Mouse (Mus musculus): ENCODE measurements around the gene Rela. TPM values are rescaled to one million over a fixed set of nuclear protein-coding genes. Genes with fewer than 3 reads are reported as not detected.

The Rela gene
- 100 to 1,000 TPM in 1 of 2 experiments, 10 to 100 TPM in 1; 96.1 to 107 TPM for polyA plus RNA-seq (2017; shearing (Covaris generic))

DNA sequence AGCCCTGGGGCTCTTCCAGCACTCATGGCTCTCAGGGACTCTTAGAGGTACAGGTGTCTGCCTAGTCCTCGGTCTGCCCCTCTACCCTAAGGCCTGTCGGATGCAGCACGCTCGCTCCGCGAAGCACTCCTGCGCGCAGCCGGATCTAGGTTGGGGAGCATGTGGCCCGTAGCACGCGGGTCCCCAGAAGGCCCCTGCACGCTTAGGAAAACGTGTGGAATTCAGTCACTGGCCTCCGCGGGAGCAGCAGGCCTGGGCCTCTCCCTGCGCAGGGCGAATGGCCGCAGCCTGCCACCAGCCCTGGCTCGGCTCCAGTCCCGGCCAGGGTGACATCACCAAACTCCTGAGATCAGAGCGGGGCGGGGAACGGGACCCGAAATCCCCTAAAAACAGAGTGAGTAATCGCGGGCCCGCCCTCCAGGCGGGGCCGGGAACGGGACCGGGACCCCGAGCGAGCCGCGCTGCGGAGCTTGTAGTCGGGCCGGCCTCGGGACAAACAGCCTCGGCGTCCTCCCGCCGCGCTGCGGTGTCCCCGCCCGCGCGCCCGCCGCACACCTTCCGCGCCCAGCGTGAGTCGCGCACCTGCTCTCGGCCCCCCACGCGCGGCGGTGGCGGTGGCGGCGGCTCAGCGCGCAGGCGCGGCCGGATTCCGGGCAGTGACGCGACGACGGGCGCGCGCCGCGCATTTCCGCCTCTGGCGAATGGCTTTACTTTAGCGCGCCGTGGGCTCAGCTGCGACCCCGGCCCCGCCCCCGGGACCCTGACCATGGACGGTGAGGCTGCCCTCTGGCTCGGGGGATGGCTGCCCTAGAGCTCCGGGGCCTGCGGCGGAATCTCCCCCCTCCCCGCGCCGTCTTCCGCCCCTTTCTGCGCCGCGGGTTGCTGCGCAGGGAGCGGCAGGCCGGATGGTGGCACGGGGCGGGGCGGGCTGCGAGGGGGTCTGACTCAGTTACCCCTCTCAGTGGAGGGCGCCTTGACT lies at the start of gene Rela:
Gene Rela, plus strand, starts transcription at position 415 of the 979 bp plus-strand sequence.
- peak; percentile 81 for ATAC-seq

- no peak for ATAC-seq
Measured at GRCm38 (mm10) chr19:5589159-5589558, 48.1 kb upstream of the Rela start.

DNA sequence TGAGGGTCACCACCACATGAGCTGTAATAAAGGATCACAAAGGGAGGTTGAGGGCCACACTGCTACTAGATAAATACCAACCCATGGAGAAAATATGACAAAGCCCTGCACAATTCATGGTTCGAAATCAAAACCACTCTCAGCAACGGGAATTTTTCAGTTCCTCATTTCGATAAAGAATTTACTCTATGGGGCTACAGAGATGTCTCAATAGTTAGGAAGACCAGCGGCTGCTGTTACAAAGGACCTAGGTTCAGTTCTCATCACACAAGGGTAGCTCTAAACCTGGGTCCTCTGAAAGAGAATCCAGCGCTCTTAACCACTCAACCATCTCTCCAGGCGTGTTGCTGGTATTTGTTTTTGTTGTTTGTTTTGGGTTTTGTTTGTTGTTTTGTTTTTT lies 45.4 kb upstream of the Rela start:
- ATAC-seq, result no peak

DNA sequence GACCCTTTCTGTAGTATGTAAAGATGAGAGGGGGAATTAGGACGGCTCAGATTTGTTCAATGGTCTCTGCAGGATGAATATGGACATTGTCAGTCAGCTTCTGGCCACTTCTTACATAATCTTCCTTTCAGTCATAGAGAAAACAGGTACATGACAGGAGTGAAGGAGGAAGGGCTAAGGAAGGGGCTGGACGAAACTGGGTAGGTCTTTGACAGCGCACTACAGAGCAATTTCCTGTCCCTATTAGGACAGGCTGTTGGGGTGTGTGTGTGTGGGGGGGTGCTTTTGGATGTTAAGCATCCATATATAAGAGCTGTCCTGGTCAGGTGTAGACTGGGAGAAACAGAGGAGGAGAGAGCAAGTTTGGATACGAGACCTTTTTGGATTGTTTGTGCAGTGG lies 38.1 kb upstream of the Rela start:
- no peak for ATAC-seq

DNA sequence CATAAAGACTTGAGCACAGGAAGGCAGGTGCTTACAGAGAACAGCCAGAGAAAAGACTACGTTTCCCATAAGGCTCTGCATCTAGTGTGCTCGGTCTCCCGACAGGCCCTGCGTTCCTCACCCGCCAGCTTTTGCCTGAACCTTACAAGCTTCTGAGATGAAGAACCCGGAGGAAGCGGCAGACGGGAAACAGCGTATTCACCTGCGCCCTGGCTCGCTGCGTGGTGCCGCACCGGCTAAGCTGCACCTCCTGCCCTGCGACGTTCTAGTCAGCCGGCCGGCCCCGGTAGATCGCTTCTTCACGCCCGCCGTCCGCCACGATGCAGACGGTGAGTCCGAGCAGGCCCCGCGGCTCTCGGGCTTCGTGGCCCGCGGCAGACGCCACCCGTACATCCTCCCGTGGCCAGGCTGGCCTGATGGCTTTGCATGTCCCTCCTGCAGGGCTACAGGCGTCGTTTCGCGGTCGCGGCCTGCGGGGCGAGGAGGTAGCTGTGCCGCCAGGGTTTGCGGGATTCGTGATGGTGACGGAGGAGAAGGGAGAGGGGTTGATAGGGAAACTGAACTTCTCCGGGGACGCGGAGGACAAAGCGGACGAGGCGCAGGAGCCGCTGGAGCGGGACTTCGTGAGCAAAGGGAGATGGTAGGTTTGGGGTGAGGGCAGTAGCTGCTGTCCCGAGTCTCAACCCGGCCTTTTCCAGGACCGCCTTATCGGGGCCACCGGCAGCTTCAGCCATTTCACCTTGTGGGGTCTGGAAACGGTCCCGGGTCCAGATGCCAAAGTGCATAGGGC lies 35.3 kb upstream of the Rela start, which contains the start of gene Rnaseh2c:
Gene Rnaseh2c, plus strand, starts transcription at position 122 of the 790 bp plus-strand sequence.
- ATAC-seq, result peak; percentile 97

- ATAC-seq, result no peak
Measured at GRCm38 (mm10) chr19:5603664-5604063, 33.6 kb upstream of the Rela start.

- no peak for ATAC-seq
Measured at GRCm38 (mm10) chr19:5605126-5605525, 32.2 kb upstream of the Rela start.

DNA sequence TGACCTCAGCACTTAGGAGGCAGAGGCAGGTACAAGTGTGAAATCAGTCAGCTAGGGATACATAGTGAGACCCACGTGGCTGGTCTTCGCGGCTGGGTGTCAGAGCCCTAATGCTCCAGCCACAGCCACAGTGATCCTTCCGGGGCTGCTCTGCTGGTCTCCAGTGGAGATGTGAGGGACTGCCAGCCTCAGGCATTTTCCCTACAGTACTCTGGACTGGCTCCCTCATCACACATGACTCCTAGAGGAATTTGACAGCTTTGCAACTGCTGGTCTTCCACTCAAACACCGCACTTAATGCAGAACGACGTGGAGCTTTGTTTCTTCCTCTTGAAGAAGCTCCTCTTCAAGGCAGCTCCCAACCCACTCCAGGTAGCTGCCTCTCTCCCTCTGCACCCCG lies 31.1 kb upstream of the Rela start:
- ATAC-seq, result no peak

- no peak for ATAC-seq
Measured at GRCm38 (mm10) chr19:5607705-5608410, 29.4 kb upstream of the Rela start.

DNA sequence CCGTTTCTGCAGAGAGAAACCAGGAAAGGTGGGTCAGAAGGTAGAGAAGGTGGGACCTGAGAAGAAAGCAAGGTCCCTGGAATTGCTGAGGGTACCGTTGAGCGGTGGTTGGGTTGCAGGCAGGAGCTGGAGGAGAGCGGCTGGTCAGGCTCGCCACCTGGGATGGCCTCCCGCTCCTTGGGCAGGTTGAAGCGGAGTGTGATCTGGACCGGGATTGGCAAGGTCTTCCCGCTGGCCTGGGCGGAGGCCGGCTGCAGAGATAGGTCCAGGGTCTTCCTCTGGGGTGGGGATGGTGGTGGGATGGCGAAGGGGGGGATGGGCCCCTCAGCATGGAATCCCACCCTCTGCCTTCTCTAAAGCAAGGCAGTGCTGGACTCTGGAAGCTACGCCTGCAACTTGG lies 28.6 kb upstream of the Rela start:
- ATAC-seq, result no peak

- ATAC-seq, result no peak
Measured at GRCm38 (mm10) chr19:5609171-5609546, 28.1 kb upstream of the Rela start.

DNA sequence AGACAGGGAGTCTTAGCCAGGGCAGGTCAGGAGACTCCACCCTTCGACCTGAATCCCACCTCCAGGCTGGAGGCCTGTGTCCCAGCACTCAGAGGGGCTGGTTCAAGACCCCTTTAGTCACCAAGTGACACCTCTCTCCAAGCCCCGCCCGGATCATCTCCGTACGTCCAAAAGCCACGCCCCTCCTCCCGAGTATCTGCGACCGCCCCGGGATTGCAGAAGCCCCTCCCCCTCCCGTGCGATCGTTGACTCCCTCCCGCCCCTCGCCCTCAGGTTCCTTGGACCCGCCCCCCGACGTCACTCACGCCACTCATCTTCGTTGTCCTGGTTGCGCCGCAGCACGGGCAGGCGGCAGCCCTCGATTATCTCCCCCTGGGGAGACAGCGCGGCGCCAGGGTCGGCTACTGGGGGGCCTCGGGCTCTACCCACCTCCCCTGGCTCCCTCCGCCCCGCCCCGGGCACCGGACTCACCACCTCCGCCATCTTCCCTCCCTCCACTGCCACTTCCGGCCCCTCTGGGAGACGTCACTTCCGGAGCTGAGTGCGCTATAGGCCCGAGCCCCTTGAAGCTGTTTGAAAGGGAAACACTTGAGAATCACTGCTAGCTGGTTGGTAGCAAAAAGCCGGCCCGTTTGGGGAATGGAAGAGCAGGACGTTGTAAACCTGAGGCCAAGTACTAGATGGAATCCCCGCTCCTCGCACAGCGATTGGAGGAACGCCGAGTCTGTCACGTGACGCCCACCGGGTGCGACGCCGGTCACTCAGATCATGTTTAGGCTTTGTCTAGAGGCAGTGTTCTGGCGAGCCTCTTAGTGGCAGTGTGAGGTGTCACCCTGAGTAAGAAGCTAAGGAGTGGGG lies 27.5 kb upstream of the Rela start, which contains the start of gene Kat5:
Gene Kat5, minus strand, starts transcription at position 691 of the 858 bp plus-strand sequence.
- ATAC-seq, result peak; percentile 83

DNA sequence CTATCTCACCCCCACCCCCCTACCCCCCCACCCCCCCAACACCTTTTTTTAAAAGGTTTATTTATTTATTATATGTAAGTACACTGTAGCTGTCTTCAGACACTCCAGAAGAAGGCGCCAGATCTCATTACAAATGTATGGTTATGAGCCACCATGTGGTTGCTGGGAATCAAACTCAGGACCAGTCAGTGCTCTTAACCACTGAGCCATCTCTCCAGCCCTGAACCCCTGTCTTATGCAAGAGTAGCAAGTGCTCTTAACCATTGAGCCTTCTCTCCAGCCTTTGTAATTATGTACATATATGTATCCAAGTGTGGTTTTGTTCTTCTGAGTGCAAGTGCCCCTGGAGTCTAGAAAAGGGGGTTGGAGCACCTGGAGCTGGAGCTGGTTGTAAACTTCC lies 25.3 kb upstream of the Rela start:
- no peak for ATAC-seq

DNA sequence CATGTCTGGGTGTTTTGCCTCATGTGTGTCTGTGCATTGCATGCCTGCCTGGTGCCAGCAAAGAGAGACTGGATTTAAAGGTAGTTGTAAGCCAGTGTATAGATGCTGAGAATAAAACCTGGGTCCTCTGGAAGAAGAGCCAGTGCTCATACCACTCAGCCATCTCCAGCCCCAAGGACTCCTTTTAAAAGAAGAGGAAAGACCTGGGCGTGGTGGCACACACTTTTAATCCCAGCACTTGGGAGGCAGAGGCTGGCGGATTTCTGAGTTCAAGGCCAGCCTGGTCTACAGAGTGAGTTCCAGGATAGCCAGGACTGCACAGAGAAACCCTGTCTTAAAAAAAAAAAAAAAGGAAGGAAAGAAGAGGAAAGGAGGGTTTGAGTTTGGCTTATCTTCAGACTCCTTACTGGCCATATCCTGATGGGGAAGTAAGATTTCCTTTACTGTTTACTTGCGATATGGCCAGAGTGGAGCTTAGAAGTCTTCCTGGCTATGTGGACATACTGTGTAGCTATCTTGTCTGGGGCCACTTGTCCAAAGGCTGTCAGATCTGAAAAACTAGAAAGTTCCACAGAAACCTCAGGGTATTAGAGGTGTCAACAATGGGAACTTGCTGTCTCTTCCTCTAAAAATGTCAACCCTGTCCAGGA lies 24.4 kb upstream of the Rela start:
- ATAC-seq, result no peak

GRCm38 (mm10) chr19:5614953-5615352 lies 22.3 kb upstream of the Rela start:
- ATAC-seq, result no peak

GRCm38 (mm10) chr19:5620007-5620406 lies 17.3 kb upstream of the Rela start:
- no peak for ATAC-seq

DNA sequence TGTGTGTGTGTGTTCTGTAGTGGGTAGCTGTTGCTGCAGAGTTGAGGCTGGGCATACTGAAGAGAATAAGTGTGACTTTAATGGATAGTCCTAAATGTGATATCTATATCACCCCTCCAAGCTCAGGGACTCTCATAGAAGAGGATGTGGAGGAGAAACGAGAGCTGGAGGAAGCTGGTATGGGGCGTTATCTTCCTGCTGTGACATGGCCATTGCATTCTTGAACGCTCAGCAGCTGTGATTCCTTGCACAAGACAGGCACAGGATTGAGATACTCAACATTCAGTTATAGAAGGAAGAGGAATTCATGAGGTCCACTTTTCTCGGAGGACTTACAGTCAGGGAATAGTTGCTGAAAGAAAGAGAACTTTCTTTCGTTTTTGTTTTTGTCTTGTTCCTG lies 15.4 kb upstream of the Rela start:
- ATAC-seq, result no peak

- no peak for ATAC-seq
Measured at GRCm38 (mm10) chr19:5625311-5625710, 12.0 kb upstream of the Rela start.

- no peak for ATAC-seq
Measured at GRCm38 (mm10) chr19:5629907-5630306, 7.4 kb upstream of the Rela start.

DNA sequence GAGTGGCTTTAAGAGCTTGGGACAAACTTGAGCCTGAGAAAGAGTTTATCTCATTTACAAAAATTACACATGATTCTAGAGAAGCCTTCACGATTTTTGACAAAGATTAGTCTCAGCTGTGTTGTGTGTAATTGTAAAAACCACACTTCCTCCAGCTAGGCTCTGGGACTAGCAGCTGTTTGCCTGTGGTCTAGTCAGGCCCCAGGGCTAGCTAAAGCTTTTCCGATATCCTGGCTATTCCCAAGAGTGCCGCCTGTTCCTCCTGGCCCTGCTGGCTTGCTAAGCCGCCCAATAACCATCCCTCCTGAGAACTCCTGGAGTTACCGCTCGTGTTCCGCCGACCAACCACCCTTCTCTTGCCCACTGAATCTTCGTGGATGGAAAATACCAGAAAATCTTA lies 5.2 kb upstream of the Rela start:
- no peak for ATAC-seq

- ATAC-seq, result no peak
Measured at GRCm38 (mm10) chr19:5636036-5636570, 1.2 kb upstream of the Rela start.

Data from activated CD4-positive, CD25-positive, alpha-beta regulatory T cell, adult 4 months (primary cell).